Mouse (Mus musculus): ENCODE measurements around the gene Camk1d.
A peak's percentile ranks its signal among the peaks of the same experiment; 100 is the strongest.

Gene Camk1d

GRCm38 (mm10) chr2:5661946-5662345, 52.4 kb downstream of the Camk1d start:
- DNase-seq (ENCODE audit: low read depth, low spot score) = no peak

GRCm38 (mm10) chr2:5658000-5658399, 56.3 kb downstream of the Camk1d start:
- no peak for DNase-seq (ENCODE audit: low read depth, low spot score)

- DNase-seq (ENCODE audit: low read depth, low spot score) = no peak
Observed at GRCm38 (mm10) chr2:5656326-5656725, 58.0 kb downstream of the Camk1d start.

GRCm38 (mm10) chr2:5652071-5652470, 62.2 kb downstream of the Camk1d start:
- no peak for DNase-seq (ENCODE audit: low read depth, low spot score)

- no peak for DNase-seq (ENCODE audit: low read depth, low spot score)
Observed at GRCm38 (mm10) chr2:5651285-5651870, 62.9 kb downstream of the Camk1d start.

GRCm38 (mm10) chr2:5649226-5649625, 65.1 kb downstream of the Camk1d start:
- DNase-seq (ENCODE audit: low read depth, low spot score) = no peak

- no peak for DNase-seq (ENCODE audit: low read depth, low spot score)
Observed at GRCm38 (mm10) chr2:5648764-5649163, 65.6 kb downstream of the Camk1d start.

GRCm38 (mm10) chr2:5646322-5646721, 68.0 kb downstream of the Camk1d start:
- no peak for DNase-seq (ENCODE audit: low read depth, low spot score)

GRCm38 (mm10) chr2:5645584-5645983, 68.7 kb downstream of the Camk1d start:
- DNase-seq (ENCODE audit: low read depth, low spot score) = no peak

- no peak for DNase-seq (ENCODE audit: low read depth, low spot score)
Observed at GRCm38 (mm10) chr2:5643937-5644336, 70.4 kb downstream of the Camk1d start.

- DNase-seq (ENCODE audit: low read depth, low spot score) = no peak
Observed at GRCm38 (mm10) chr2:5643226-5643625, 71.1 kb downstream of the Camk1d start.

- DNase-seq (ENCODE audit: low read depth, low spot score) = no peak
Observed at GRCm38 (mm10) chr2:5642624-5643023, 71.7 kb downstream of the Camk1d start.

GRCm38 (mm10) chr2:5641678-5642077, 72.6 kb downstream of the Camk1d start:
- no peak for DNase-seq (ENCODE audit: low read depth, low spot score)

GRCm38 (mm10) chr2:5640586-5640985, 73.7 kb downstream of the Camk1d start:
- no peak for DNase-seq (ENCODE audit: low read depth, low spot score)

- peak; percentile 59 for DNase-seq (ENCODE audit: low read depth, low spot score)
Observed at GRCm38 (mm10) chr2:5636801-5637742, 77.2 kb downstream of the Camk1d start.

- DNase-seq (ENCODE audit: low read depth, low spot score) = no peak
Observed at GRCm38 (mm10) chr2:5632355-5632684, 82.0 kb downstream of the Camk1d start.

GRCm38 (mm10) chr2:5631676-5632354, 82.5 kb downstream of the Camk1d start:
- no peak for DNase-seq (ENCODE audit: low read depth, low spot score)

- no peak for DNase-seq (ENCODE audit: low read depth, low spot score)
Observed at GRCm38 (mm10) chr2:5630710-5631109, 83.6 kb downstream of the Camk1d start.

GRCm38 (mm10) chr2:5624379-5624778, 89.9 kb downstream of the Camk1d start:
- DNase-seq (ENCODE audit: low read depth, low spot score) = no peak

GRCm38 (mm10) chr2:5618361-5618896, 95.9 kb downstream of the Camk1d start:
- DNase-seq (ENCODE audit: low read depth, low spot score) = no peak

- DNase-seq (ENCODE audit: low read depth, low spot score) = no peak
Observed at GRCm38 (mm10) chr2:5614896-5615295, 99.4 kb downstream of the Camk1d start.

GRCm38 (mm10) chr2:5614308-5614705, 100.0 kb downstream of the Camk1d start:
- no peak for DNase-seq (ENCODE audit: low read depth, low spot score)

All from brain, embryonic 18.5 days (tissue).